Mouse (Mus musculus) embryonic facial prominence, embryonic 14.5 days (tissue): ENCODE data around the gene Cadm1. TPM values are rescaled to one million over a fixed set of nuclear protein-coding genes. Genes with fewer than 3 reads are reported as not detected.

Source experiments
- ATAC-seq: fragments of 200-750 bp; cut with Nextera tagmentation; 2 replicates; pipeline ENCODE4 v1.8.0; 2017; ENCODE audit warnings: low read depth, moderate number of reproducible peaks, moderate TSS enrichment
- DNase-seq: peaks from one replicate; pipeline ENCODE4 v3.0.0-alpha.2; 2015; ENCODE audit warnings: low spot score
- H3K27ac ChIP-seq: fragments of 300-500 bp; sonication (generic); replicated peaks from 2 replicates; pipeline ENCODE4 v1.5.1; 2014; ENCODE audit warnings: low read depth, mild to moderate bottlenecking, low read length, moderate library complexity
- H3K27me3 ChIP-seq: fragments of 300-500 bp; sonication (generic); replicated peaks from 2 replicates; pipeline ENCODE4 v1.6.1; 2014; ENCODE audit warnings: low read length; ENCODE audit not compliant: control insufficient read depth, insufficient read depth
- H3K36me3 ChIP-seq: fragments of 300-500 bp; sonication (generic); 2 replicates; pipeline ENCODE4 v1.6.1; 2014; ENCODE audit warnings: low read length, mixed read lengths; ENCODE audit not compliant: control insufficient read depth, insufficient read depth
- H3K4me1 ChIP-seq: fragments of 300-500 bp; sonication (generic); 2 replicates; pipeline ENCODE4 v1.6.1; 2014; ENCODE audit warnings: antibody characterized with exemption, low read length; ENCODE audit not compliant: control insufficient read depth, insufficient read depth
- H3K4me2 ChIP-seq: fragments of 300-500 bp; sonication (generic); 2 replicates; pipeline ENCODE4 v1.6.1; 2014; ENCODE audit warnings: low read depth, mild to moderate bottlenecking, low read length, moderate library complexity, mixed read lengths
- H3K4me3 ChIP-seq: fragments of 300-500 bp; sonication (generic); 2 replicates; pipeline ENCODE4 v1.5.1; 2014; ENCODE audit warnings: low read depth, mild to moderate bottlenecking, low read length
- H3K9ac ChIP-seq: fragments of 300-500 bp; sonication (generic); 2 replicates; pipeline ENCODE4 v1.6.1; 2014; ENCODE audit warnings: low read depth, mild to moderate bottlenecking, low read length, moderate library complexity, mixed read lengths
- H3K9me3 ChIP-seq: fragments of 300-500 bp; sonication (generic); 2 replicates; pipeline ENCODE4 v1.6.1; 2016; ENCODE audit warnings: low read length; ENCODE audit not compliant: control insufficient read depth
- WGBS: fragments of 180-500 bp; shearing (Covaris S2); extraction: QIAGEN DNeasy Blood & Tissue Kit; methylation state at CpG from one replicate; pipeline ENCODE4 v1.1.7; 2014; 5-methylcytosine and 5-hydroxymethylcytosine counted together
- polyA plus RNA-seq: library from polyadenylated mRNA; unstranded; fragments of >200 nt; fragmentation: Nextera tagmentation; extraction: Ambion mirVana; gene quantifications from 2 replicates; pipeline ENCODE4 v1.2.1, GENCODE M21; 2014

The Cadm1 gene
- polyA plus RNA-seq, 1 experiment from 2014 or later = 76.2 TPM

GRCm38 (mm10) chr9:47734905-47735304, 204.9 kb downstream of the Cadm1 start:
- H3K4me3 ChIP-seq = no peak overlapping the region
- 87% methylated on average over 5 of the region's 5 CpGs for WGBS
- DNase-seq (no peak), ATAC-seq (no peak)
- no peaks in the 10 kb centered on the region for H3K9me3 ChIP-seq
- H3K4me2 ChIP-seq = no peak overlapping the region
- 0 out of 2 replicates have a peak, but pooled peaks cover 3% of the 10 kb centered on the region for H3K4me1 ChIP-seq
- H3K9ac ChIP-seq = no peak overlapping the region
- H3K36me3 ChIP-seq = no peaks in the 10 kb centered on the region
- H3K27me3 ChIP-seq = no peaks in the 10 kb centered on the region
- H3K27ac ChIP-seq = no peak overlapping the region

- Histone ChIP-seq H3K4me3 (no peak overlapping the region), H3K27ac (no peak overlapping the region), H3K9me3 (no peaks in the 10 kb centered on the region), H3K36me3 (no peaks in the 10 kb centered on the region), H3K4me1 (0 out of 2 replicates have a peak, but pooled peaks cover 3% of the 10 kb centered on the region), H3K4me2 (no peak overlapping the region), H3K9ac (no peak overlapping the region), H3K27me3 (no peaks in the 10 kb centered on the region)
- ATAC-seq (no peak), DNase-seq (no peak)
- 56% methylated on average over 4 of the region's 4 CpGs for WGBS
Observed at GRCm38 (mm10) chr9:47738799-47739198, 208.8 kb downstream of the Cadm1 start.

GRCm38 (mm10) chr9:47739276-47739675, 209.3 kb downstream of the Cadm1 start:
- Histone ChIP-seq H3K9me3 (no peaks in the 10 kb centered on the region), H3K9ac (no peak overlapping the region), H3K4me1 (0 out of 2 replicates have a peak, but pooled peaks cover 3% of the 10 kb centered on the region), H3K4me3 (no peak overlapping the region), H3K27ac (no peak overlapping the region), H3K36me3 (no peaks in the 10 kb centered on the region), H3K27me3 (no peaks in the 10 kb centered on the region), H3K4me2 (no peak overlapping the region)
- 34% methylated on average over 7 of the region's 7 CpGs for WGBS
- ATAC-seq (no peak), DNase-seq (no peak)

GRCm38 (mm10) chr9:47741751-47742150, 211.8 kb downstream of the Cadm1 start:
- Histone ChIP-seq H3K9ac (no peak overlapping the region), H3K27ac (no peak overlapping the region), H3K4me2 (no peak overlapping the region), H3K36me3 (no peaks in the 10 kb centered on the region), H3K9me3 (no peaks in the 10 kb centered on the region), H3K4me3 (no peak overlapping the region), H3K27me3 (no peaks in the 10 kb centered on the region), H3K4me1 (0 out of 2 replicates have a peak, but pooled peaks cover 3% of the 10 kb centered on the region)
- ATAC-seq = no peak
- WGBS = 85% methylated on average over 3 of the region's 3 CpGs
- DNase-seq = no peak

GRCm38 (mm10) chr9:47744916-47745315, 214.9 kb downstream of the Cadm1 start:
- no peak for DNase-seq
- whole genome bisulfite sequencing = 83% methylated on average over 3 of the region's 3 CpGs
- Histone ChIP-seq H3K27me3 (no peaks in the 10 kb centered on the region), H3K9ac (no peak overlapping the region), H3K27ac (no peak overlapping the region), H3K36me3 (no peaks in the 10 kb centered on the region), H3K4me2 (no peak overlapping the region), H3K9me3 (no peaks in the 10 kb centered on the region), H3K4me1 (no peaks in the 10 kb centered on the region), H3K4me3 (no peak overlapping the region)
- no peak for ATAC-seq

GRCm38 (mm10) chr9:47745716-47746115, 215.7 kb downstream of the Cadm1 start:
- no peak for ATAC-seq
- no peaks in the 10 kb centered on the region for H3K4me1 ChIP-seq
- no peak overlapping the region for H3K27ac ChIP-seq
- H3K9ac ChIP-seq = no peak overlapping the region
- 80% methylated on average over 7 of the region's 7 CpGs for WGBS
- no peak overlapping the region for H3K4me2 ChIP-seq
- H3K4me3 ChIP-seq = no peak overlapping the region
- no peaks in the 10 kb centered on the region for H3K36me3 ChIP-seq
- H3K9me3 ChIP-seq = no peaks in the 10 kb centered on the region
- no peaks in the 10 kb centered on the region for H3K27me3 ChIP-seq
- DNase-seq = no peak

- peaks cover 15% of the 10 kb centered on the region for H3K4me1 ChIP-seq
- no peaks in the 10 kb centered on the region for H3K9me3 ChIP-seq
- no peak overlapping the region for H3K27ac ChIP-seq
- DNase-seq (no peak), ATAC-seq (no peak)
- H3K4me3 ChIP-seq = no peak overlapping the region
- no peak overlapping the region for H3K9ac ChIP-seq
- H3K36me3 ChIP-seq = no peaks in the 10 kb centered on the region
- no peak overlapping the region for H3K4me2 ChIP-seq
- WGBS = 79% methylated on average over 5 of the region's 5 CpGs
- H3K27me3 ChIP-seq = no peaks in the 10 kb centered on the region
Observed at GRCm38 (mm10) chr9:47749160-47749559, 219.2 kb downstream of the Cadm1 start.

GRCm38 (mm10) chr9:47752516-47752915, 222.5 kb downstream of the Cadm1 start:
- H3K27ac ChIP-seq = no peak overlapping the region
- H3K4me1 ChIP-seq = peaks cover 32% of the 10 kb centered on the region
- no peak for DNase-seq
- no peaks in the 10 kb centered on the region for H3K36me3 ChIP-seq
- peak overlapping the region; percentile 24 for H3K4me2 ChIP-seq
- H3K27me3 ChIP-seq = no peaks in the 10 kb centered on the region
- no peak overlapping the region for H3K9ac ChIP-seq
- H3K4me3 ChIP-seq = no peak overlapping the region
- no peaks in the 10 kb centered on the region for H3K9me3 ChIP-seq
- 24% methylated on average over 5 of the region's 5 CpGs for WGBS
- no peak for ATAC-seq

GRCm38 (mm10) chr9:47753127-47753526, 223.2 kb downstream of the Cadm1 start:
- WGBS = 64% methylated on average over 7 of the region's 7 CpGs
- ATAC-seq (no peak), DNase-seq (peak; percentile 27)
- H3K36me3 ChIP-seq = no peaks in the 10 kb centered on the region
- H3K4me3 ChIP-seq = no peak overlapping the region
- peaks cover 38% of the 10 kb centered on the region for H3K4me1 ChIP-seq
- no peak overlapping the region for H3K9ac ChIP-seq
- H3K4me2 ChIP-seq = peak overlapping the region; percentile 24
- no peaks in the 10 kb centered on the region for H3K9me3 ChIP-seq
- H3K27me3 ChIP-seq = no peaks in the 10 kb centered on the region
- no peak overlapping the region for H3K27ac ChIP-seq
